ENCODE assay signal across 10 mouse cellular contexts in genomic region chr1:57766396-57766795, GRCm38 (mm10).
"Had no signal": no experiment of that assay in that cellular context is flagged by ENCODE, and none has a peak within 500 bp of the region (broad histone marks: within the 10 kb centered on the region; RNA-seq: fewer than 3 reads in every experiment).

No protein-coding gene starts in this region.

- DNase-seq: gastrocnemius, adult 2 months; gastrocnemius, postnatal 10 days; gastrocnemius, postnatal 25 days; heart, adult 18-20 months; heart, postnatal 10 days; heart, postnatal 4 days; kidney, postnatal 4 days; liver; liver, embryonic 13.5 days; liver, postnatal 0 days had no signal
